Mouse (Mus musculus) liver, adult 2 months (tissue): ENCODE data around the gene Lpp.

Experiments
- CTCF ChIP-seq: fragments of 200-500 bp; IDR thresholded peaks from 2 replicates; pipeline ENCODE4 v1.5.1; 2011; ENCODE audit warnings: low read depth, low read length, control low read depth
- POLR2A ChIP-seq: fragments of 200-500 bp; IDR thresholded peaks from 2 replicates; pipeline ENCODE4 v1.6.1; 2011; ENCODE audit warnings: low read length, control low read depth; ENCODE audit not compliant: insufficient read depth; ENCODE audit errors: extremely low read depth

DNA sequence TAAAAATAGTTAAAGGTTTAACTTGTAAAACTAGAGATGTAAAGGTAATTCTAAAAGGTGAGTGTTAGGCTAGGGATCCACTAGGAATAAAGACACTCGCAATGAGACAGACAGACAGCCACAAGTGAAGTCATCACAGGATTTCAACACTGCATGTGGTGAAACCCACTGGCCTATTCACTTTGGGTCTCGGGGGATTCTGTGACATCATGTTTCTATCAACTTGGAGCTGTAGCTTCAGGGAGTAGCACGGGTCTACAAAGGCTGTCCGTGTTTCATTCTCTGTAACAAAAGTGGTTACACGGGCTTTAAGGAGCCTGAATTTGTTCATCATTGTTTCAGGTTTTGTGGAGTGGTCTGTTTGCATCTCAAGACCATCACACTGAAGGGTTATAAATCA, 152.1 kb downstream of the Lpp start:
- TF ChIP-seq POLR2A (no peak), CTCF (no peak)
